Mouse (Mus musculus): ENCODE data around the gene Flad1.

DNA sequence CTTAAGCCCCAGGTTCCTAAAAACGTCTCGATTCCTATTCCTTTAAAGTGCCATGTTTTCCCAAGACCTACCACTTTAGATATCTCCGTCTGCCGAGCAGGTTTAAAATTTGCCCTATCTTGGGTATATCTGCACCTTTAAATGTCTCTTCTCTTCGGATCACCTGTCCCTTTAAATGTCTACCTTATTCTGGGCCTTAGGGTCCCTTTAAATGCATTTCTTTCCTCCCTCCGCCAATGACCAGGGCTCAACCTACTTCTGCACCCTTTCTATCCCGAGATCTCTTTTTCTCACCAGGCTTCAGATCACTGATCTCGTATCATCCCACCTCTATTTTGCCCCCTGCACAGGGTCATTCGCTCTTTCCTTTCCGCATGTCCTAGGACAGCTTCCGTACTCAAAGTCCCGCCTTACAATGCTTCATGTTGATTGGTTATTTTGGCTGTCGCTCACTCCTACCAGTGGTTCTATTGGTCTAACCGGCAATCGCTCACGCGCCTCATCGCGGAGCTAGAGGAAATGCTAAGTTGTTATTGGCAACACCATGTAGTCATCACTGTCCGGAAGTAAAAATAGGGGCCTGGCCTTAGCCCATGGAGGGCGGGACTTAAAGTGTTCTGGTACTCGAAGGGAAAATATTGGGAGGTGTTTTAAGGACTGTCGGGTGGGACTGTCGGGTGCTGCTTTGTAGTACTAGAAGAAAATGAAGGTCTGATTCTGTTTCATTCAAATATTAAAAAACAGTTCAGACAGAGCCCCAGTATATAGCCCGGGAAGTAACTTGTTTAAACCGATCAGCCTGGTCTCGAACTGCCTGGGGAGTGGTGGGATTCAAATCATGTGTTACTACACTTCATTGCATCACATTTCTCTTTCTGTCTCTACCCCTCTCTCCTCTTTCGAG is at the start of gene Flad1:
- TF ChIP-seq CTCF (IDR thresholded peaks at IDR 0.05; ENCODE audit: control insufficient read depth, insufficient read depth, insufficient replicate concordance, low read depth, low read length) = no peak
- no peak for TF ChIP-seq POLR2A (IDR thresholded peaks at IDR 0.05; ENCODE audit: control insufficient read depth, low read depth, low read length)
